Mouse (Mus musculus) brain, embryonic 18.5 days (tissue): ENCODE data around the gene Plin4.
"Not testable (repeated sequence)": the region's sequence is repeated elsewhere in the genome, so short reads cannot be mapped to it uniquely, and the experiment has no call there.

ENCODE experiments used
- DNase-seq: peaks from one replicate; pipeline ENCODE4 v3.0.0-alpha.2; 2012; ENCODE audit warnings: low read depth, low spot score

The Plin4 gene

DNA sequence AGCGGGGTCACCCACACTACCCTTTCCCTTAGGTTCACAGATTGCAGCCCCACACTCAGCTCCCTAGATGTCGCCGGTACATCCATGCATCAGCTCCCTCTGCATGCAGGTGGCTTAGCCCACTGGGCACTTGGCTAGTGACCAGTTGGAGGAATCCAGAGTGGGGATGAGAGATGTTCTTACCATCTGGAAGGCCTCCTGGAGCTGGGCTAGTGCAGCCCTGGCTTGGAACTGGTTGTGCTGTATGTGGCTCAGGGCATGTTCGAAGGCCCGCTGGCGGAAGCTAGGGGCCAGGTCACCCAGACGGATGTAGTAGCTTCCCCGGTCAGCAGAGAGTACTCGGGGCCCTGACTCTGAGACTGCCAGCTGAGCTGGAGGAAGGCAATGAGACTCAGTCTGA is 6.7 kb downstream of the Plin4 start:
- no peak for DNase-seq

DNA sequence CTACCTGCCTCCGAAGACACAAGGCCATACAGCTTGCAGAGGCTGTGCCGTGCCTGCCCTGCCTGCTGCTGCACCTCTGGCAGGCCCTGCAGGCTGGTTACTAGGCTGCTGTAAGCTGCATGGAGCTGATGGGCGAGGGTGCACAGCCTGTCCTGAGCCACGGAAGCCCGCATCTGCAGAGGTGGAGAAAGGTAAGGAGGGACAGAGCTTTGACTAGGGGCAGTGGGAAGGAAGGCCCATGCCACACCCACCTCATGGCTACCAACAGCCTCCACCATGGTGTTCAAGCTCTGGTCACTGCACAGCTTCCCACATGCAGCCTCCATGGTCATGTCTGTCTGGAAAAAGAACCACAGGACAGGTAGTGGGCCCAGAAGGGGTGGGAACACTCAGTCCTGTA is 7.4 kb downstream of the Plin4 start:
- DNase-seq = no peak

DNA sequence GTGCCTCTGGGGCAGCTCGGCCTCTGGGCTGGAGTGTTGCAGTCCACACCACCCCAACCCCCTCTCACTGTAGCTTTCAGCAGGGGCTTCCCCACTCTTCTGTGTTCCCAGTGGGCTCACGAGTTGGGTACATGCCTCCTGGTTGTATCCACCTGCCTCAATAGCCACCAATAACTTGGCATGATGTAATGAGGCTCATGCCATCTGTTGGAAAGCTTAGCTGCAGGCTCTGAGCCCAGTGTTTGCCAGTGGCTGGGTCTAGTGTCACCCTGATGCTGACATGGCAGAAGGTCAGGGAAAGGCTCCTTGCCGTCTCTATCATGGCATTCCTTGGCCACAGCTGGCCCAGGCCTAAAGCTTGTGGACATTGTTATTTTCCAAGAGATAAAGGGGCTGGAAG is 8.8 kb downstream of the Plin4 start:
- DNase-seq = no peak

DNA sequence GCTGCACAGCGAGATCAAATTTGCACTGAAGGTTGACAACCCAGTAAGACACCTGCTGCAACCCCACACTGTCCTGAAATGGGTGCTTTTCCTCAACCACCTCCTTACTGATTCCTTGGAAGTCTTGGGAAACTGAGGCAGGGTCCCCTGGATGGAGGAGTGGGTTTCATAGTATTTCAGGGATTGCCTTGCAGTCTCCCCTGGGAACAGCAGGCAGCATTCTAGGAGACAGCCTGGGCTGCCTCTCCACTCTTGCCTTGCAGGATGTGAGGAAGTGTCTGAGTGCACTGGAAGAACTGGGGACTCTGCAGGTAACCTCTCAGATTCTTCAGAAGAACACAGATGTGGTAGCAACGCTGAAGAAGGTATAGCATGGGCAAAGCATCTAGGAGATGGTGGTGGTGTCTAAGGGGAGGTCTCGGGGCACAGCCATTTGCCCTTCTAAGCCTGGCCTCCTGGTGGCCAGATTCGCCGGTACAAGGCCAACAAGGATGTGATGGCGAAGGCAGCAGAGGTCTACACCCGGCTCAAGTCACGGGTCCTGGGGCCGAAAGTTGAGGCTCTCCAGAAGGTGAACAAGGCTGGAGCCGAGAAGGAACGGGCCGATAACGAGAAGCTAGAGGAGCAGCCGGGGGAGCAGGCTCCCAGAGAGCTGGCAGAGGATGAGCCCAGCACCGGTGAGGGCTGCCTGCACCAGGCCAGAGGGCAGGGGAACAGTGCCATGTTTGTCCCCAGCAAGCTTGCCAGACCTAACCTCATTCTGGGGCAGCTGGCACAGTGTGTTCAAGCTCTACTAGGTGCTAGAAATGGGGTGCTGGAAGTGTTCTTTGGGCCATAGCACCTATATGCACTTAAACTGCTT is 10.7 kb downstream of the Plin4 start:
- DNase-seq = no peak

DNA sequence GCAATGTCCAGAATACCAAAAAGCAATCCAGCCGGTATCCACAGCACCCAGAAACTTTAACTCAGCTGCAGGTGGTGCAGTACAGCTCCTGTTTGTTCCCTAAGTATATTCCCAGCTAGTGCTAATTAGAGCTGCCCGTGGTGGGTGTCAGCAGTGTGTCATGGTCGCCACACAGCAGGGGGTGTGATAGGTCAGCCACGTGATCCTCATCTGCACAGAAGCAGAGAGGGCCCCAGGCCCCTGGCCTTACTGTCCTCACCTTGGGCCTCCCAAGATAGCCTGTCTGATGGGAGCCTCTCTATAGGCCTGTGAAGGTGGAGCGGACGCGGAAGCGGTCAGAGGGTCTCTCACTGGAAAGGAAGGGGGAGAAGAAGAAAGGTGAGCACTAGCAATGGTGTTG is 11.4 kb downstream of the Plin4 start:
- DNase-seq = no peak

DNA sequence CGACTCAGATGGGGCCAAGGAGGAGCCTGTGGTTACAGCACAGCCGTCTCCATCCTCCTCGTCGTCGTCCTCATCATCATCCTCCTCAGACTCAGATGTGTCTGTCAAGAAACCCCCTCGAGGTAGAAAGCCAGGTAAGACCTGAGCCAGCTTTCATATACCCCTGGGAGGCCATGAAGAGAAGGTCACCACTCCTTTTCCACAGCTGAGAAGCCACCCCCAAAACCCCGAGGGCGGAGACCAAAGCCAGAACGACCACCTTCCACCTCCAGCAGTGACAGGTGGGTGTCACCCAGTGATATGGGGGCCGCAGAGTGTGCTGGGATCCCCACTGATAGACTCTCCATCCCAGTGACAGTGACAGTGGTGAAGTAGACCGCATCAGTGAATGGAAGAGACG is 12.7 kb downstream of the Plin4 start:
- DNase-seq = no peak

DNA sequence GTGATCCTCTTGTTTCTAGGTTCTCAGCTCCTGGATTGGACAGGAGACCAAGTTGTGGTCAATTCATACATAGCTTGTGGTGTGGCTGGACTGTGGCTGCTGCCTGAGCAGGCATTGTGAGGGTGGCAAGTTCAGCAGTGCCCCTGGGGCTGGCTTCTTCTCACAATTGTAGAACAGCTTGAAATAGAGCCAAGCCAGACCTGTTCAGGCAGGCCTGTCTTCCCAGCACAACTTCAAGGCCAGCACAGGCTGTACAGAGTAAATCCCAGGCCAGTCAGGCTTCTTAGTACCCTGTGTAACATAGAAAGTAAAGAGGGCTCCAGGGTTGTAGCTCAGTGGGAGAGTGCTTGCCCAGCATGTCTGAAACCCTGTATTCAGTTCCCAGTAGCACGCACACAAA is 16.8 kb downstream of the Plin4 start:
- no peak for DNase-seq

DNA sequence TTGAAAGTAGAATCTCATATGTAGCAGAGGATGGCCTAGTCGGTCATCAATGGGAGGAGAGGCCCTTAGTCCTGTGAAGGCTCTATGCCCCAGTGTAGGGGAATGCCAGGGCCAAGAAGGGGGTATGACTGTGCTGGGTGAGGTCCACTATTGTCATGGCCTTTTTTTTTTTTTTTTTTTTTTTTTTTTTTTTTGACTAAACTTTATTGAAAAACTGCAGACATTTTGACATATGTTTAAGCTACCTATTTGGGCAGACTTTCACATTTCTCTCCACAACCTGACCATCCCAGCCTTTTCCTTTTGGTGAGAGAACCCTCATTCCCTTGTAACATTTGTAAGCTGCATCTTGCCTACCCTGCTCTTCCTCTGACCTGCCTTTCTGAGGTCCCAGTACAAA is 17.3 kb downstream of the Plin4 start:
- no peak for DNase-seq

DNA sequence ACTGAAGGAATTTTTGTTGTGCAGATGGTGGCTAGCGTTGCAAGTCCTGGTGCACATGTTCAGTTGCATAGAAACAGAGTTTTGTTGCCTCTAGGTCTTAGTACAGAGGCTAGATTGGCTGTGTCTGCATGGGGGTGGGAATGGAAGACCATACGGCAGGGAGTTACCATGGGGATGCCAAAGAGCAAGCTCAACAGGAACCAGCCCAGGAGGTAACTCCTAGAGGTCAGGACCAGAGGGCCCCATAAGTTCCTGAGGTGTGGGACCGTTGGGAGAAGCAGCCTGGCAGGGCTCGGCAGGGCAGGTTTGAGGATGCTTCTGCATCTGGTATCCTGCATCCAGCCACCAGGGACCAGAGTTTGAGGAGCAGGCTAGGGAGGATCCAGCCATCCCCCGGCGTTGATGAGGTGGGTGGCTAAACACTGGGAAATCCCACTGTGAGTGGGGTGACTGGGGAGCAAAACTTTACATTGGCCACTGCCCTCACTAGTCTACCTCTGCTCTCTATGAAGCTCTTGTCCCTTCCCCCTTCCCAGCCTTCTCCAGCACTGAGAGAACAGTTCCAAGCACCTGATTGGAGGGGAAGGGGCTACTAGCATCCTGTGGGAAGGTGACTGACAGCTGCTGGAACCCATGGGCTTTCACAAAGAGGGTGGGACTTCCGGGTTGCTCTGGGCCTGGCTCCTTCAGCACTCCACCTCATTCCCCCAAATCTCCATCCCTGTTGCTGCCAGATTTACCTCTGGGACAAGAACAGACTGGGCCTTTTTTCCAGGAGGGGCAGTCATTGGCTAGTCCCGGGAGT is 28.6 kb downstream of the Plin4 start:
- DNase-seq = peak; percentile 74

DNA sequence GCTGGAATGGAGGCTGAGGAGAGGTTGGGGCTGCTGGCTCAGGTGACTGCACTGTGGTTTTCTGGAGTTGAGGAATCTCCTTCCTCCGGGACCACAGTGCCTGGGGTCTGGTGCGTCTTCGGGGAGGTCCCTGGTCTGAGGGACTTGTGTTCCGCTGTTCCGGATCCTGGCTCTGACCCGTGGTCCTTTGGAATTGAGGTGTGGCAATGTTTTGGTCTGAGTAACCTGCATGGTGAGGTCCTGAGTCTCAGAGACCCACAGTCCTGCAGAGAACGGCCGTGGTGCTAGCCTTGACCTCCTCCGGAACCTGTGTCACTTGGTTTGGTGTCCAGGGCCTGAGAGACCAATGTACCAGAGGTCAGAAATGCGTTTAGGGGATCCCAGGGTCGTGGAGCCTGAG is 29.7 kb downstream of the Plin4 start:
- no peak for DNase-seq

DNA sequence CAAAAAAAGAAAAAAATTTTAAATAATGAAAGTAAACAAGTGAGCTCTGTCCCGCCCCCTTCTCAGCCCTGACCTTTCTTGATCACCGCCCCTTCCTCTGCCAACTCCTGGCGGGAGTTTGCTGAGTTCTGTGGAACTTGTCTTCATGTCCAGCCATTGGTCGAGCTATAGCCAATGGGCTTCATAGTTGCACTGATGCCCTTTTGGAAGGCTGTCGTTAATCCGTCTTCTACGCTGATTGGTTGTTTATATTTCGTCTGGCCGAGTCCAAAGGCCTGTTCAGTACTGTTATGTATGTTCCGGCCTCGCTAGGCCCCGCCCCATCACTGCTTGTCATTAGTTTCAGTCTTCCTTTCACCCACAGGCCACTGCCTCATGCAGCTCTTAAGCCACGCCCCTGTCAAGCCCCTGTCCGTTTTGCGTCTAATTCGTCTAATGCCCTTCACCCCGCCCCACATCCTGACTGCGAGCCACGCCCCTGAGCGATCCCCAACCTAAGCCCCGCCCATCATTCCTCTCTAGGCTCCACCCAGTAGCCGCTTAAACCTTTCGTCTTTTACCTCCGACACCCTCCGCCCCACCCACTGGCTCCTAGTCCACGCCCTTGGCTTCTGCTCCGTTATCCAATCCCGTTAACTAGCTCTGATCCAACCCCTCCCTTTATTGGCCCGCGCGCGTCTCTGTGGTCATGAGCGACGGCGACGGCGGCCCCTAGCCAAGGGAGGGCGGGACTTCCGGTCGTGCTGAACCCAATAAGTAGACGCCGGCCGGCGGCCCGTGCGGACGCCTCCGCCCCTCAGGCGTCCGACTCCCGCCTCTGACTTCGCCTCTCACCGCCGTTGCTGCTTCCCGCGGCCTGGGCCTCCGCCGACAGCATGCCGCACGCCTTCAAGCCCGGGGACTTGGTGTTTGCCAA is 30.5 kb downstream of the Plin4 start, which contains the start of gene Hdgfl2:
Hdgfl2 (plus strand) TSS at position 755 of the 916 bp plus-strand sequence.
- peak; percentile 99 for DNase-seq

DNA sequence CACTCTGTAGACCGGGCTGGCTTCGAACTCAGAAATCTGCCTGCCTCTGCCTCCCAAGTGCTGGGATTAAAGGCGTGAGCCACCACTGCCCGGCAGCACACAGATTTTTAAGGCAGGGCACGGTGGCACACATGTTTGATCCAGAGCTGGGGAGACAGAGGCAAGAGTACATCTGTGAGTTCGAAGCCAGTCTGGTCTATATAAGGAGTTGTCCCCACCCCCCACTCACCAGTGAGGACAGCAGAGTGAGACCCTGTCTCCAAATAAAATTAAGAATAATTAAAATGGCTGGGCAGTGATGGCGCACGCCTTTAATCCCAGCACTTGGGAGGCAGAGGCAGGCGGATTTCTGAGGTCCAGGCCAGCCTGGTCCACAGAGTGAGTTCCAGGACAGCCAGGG is 31.2 kb downstream of the Plin4 start:
- DNase-seq = not testable (repeated sequence)

DNA sequence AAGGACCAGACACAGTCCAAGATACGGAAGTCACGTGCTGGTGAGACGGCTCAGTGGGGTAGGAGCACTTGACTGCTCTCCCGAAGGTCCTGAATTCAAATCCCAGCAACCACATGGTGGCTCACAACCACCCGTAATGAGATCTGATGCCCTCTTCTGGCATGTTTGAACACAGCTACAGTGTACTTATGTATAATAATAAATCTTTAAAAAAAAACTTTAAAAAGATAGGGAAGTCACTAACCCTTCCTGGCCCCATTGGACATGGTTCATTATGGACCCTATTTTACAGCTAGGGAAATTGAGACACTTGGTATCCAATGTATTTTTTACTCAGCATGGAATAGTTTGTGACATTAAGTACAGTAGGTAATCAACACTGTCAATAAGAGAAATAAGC is 32.1 kb downstream of the Plin4 start:
- DNase-seq = no peak

DNA sequence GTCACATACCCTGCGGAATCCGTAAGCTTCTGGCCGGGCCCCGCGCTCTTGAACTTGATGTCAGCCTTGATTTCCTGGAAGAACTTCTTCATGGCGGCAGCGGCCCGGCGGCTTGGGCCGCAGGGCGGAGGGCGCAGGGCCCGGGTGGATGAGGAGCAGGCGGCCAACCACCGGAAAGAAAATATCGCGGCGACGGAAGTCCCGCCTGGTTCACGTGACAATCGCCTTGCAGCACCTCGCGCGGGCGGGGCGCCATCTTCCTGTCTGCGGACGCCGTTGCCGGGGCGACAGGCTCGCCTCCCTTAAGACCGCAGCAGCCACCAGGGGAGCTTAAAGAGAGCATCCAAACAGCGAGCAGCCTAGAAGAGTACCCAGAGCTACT is 34.8 kb downstream of the Plin4 start, which contains the start of gene Ubxn6:
Ubxn6 (minus strand) TSS at position 202 of the 382 bp plus-strand sequence.
- DNase-seq = peak; percentile 87

DNA sequence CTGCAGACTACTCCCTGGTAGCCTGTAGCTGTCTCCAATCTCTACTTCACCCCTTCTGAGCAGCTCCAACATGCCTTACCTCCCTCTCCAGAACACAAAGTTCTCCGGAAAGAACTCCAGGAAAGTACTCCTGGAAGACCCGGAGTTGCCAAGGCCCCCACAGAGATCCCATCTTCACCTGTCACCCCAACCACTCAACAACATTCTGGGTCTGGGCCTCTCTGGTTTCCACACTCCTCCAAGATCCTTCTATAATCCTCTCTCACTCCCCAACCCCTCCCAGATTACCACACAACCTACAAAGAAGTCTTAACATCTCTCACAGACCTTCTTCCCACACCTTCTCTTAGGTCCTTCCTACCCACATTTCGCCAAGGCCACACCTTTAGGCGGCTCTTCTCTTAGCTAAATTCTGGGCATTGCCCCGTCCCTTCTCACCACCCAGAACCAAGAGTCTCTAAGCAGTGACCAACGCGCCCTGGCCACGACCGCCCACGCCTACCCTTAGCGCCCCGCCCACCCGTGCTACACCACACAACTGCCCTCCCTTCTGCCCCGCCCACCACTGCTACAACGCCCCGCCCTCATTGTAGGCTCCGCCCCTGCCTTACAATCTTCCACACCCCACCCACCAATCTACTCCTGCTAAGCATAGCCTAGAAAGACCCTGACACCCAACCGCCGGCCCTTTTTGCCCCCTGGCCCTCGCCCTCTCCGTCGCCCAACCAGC is 35.3 kb downstream of the Plin4 start:
- no peak for DNase-seq

DNA sequence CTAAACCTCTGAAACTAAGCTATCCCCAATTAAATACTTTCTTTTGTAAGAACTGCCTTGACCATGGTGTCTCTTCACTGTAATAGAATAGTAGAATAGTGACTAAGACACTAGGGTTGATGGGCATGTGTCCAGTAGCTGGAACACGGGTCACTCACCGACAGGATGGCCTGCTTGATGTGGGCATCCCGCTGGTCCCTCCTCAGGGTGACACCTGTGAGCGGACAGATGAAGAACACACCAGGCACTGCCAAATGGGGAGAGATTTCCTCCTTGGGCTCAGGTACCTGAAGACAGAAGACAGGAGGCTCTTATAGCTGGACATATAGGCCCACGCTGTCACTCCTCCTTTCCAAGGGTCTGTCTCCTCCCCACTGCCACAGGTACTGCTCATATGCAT is 37.4 kb downstream of the Plin4 start:
- no peak for DNase-seq

DNA sequence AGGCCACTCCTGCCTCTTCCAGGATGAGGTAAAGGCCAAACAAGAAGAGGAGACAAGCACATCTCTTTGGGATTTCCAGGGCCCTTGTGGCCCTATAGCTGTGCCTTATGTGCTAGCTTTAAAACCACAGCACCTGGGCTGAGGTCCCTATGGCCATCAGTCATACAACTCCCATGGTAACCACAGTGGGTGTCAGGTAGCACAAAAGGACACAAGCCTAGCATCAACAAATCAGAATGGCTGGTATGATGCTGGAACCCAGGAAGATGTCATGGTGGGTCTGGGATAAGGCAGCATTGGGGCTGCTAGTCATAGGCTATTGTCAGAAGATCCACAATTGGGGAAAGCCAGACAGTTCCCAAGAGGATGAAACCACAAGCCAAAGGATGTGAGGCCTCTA is 38.5 kb downstream of the Plin4 start:
- no peak for DNase-seq

DNA sequence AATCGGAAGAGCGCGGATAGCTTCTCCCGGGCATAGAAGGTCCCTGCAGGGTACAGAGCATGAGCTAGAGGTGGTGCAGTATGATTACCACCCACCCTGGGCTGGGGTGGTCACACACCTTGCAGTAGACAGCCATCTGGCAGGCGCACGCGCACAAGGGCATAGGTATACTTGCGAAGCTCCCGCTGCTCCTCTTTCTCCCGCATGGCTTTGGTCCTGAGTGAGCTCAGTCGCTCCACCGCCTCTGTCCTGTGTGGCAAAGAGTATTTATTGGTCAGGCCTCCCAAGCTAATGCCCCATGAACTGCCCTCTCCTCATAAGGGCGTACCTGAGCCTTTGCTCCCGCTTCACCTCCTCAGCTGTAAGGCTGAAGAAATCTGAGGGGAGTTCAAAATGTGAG is 40.5 kb downstream of the Plin4 start:
- DNase-seq = no peak

DNA sequence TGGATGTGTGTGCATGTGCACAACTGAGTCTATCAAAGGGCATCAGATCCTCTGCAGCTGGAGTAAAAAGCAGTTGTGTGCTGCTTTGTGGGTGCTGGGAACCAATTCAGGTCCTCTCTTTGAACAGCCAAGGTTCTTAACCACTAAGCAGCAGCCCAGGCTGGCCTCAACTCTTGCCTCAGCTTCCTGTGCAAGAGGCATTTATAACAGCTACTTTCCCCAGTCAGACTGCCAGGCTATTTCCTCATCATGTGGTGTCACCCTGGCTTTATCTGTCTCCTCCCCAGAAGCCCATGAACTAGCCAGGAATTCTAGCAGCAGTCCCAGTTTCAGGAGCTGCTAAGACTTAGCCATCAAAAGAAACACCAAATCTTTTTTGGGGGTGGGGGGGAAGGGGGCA is 43.2 kb downstream of the Plin4 start:
- DNase-seq = no peak

DNA sequence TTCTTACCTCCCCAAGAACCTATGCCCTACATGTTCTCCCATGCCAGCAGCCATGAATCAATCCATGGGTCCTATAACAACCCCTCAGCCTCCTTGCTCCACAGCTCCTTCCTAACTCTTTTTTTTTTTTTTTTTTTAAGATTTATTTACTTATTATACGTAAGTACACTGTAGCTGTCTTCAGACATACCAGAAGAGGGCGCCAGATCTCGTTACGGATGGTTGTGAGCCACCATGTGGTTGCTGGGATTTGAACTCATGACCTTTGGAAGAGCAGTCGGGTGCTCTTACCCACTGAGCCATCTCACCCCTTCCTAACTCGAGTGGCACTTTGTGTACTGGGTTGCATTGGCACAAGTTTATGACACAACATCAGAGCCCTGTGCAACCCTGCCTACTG is 43.9 kb downstream of the Plin4 start:
- not testable (repeated sequence) for DNase-seq

DNA sequence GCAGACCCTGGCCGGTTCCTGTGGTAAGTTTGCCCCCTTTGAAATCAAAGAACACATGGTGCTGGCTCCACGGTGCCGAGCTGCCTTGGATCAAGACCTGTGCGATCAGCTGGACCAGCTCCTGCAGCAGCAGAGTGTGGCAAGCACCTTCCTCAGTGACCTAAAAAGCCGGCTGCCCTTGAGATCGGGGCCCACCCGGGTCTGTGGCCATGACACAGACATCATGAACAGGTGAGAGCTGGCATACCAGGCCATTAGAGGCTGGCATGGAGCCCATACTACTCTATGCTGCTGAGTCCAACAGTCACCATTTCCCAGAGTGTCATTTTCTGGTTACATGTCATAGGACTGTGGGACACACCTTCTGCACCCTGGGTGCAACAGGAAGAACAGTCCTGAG is 47.5 kb downstream of the Plin4 start:
- no peak for DNase-seq
